3 mouse cellular contexts compared by ENCODE assay signal in genomic region chr19:34647630-34648029, GRCm38 (mm10). TPM values are rescaled to one million over a fixed set of nuclear protein-coding genes. Genes with fewer than 3 reads are reported as not detected.
"Had no signal": no experiment of that assay in that cellular context is flagged by ENCODE, and none has a peak within 500 bp of the region (broad histone marks: within the 10 kb centered on the region; RNA-seq: fewer than 3 reads in every experiment).

No protein-coding gene starts in this region.

RNA-seq across cellular contexts. Expression of gene Ifit1, which starts 7.0 kb away (rescaled TPM):
- polyA plus RNA-seq: limb, embryonic 10.5 days had no signal

RNA-seq across cellular contexts. Expression of gene Ifit1bl2, which starts 7.1 kb away (rescaled TPM):
- polyA plus RNA-seq: limb, embryonic 10.5 days had no signal

RNA-seq across cellular contexts. Expression of gene Ifit3b, which starts 39.9 kb away (rescaled TPM):
- polyA plus RNA-seq: hindbrain, embryonic 11.5 days had no signal

RNA-seq across cellular contexts. Expression of gene Ifit1bl1, which starts 45.9 kb away (rescaled TPM):
- polyA plus RNA-seq: kidney, embryonic 14.5 days; limb, embryonic 10.5 days had no signal
